Mouse (Mus musculus): ENCODE results near the gene Exoc5.

DNA sequence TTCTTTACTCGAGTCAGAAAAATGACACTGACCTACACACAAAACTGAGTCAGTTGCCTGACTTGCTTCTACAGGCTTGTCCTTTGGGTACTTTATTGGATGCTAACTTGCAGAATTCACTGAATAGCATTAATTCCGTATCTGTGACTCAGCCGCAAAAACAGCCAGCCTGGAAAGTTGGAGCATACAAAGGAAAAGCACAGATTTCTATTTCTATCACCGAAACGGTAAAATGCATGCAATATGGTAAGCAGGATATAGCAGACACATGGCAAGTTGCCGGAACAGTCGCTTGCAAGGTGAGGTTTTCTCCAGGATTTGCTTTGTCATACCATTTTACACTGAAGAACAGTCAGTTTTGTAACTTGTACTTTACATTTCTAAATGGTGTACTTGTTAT, 7.4 kb upstream of the Exoc5 start:
- TF ChIP-seq CTCF (IDR thresholded peaks at IDR 0.05; ENCODE audit: borderline replicate concordance, control insufficient read depth, extremely low read depth, insufficient read depth, low read length, poor library complexity) (no peak), POLR2A (IDR thresholded peaks at IDR 0.05; ENCODE audit: control insufficient read depth, extremely low read depth, insufficient read depth, low read length, poor library complexity) (no peak)
